Mouse (Mus musculus) lung, postnatal 0 days (tissue): Measurements from ENCODE around the gene Cd86. TPM values are rescaled to one million over a fixed set of nuclear protein-coding genes. Genes with fewer than 3 reads are reported as not detected.
A peak's percentile ranks its signal among the peaks of the same experiment; 100 is the strongest.

Experiments
- ATAC-seq: fragments of 200-750 bp; cut with Nextera tagmentation; 2 replicates; pipeline ENCODE4 v1.8.0; 2017; ENCODE audit warnings: moderate library complexity
- DNase-seq: peaks from one replicate; pipeline ENCODE4 v3.0.0-alpha.2; 2016; ENCODE audit warnings: low spot score
- H3K27ac ChIP-seq: fragments of 300-500 bp; sonication (generic); 2 replicates; pipeline ENCODE4 v1.5.1; 2014; ENCODE audit warnings: antibody characterized with exemption, mild to moderate bottlenecking, low read length, mixed read lengths
- H3K27me3 ChIP-seq: fragments of 300-500 bp; sonication (generic); replicated peaks from 2 replicates; pipeline ENCODE4 v1.6.1; 2014; ENCODE audit warnings: low read length, mixed read lengths; ENCODE audit not compliant: insufficient read depth
- H3K36me3 ChIP-seq: fragments of 300-500 bp; sonication (generic); 2 replicates; pipeline ENCODE4 v1.6.1; 2014; ENCODE audit warnings: low read length, mixed read lengths; ENCODE audit not compliant: insufficient read depth
- H3K4me1 ChIP-seq: fragments of 300-500 bp; sonication (generic); 2 replicates; pipeline ENCODE4 v1.6.1; 2014; ENCODE audit warnings: antibody characterized with exemption, low read depth, low read length, mixed read lengths; ENCODE audit not compliant: insufficient read depth
- H3K4me2 ChIP-seq: fragments of 300-500 bp; sonication (generic); replicated peaks from 2 replicates; pipeline ENCODE4 v1.6.1; 2014; ENCODE audit warnings: low read depth, mild to moderate bottlenecking, low read length, moderate library complexity, mixed read lengths
- H3K4me3 ChIP-seq: fragments of 300-500 bp; sonication (generic); 2 replicates; pipeline ENCODE4 v1.5.1; 2014; ENCODE audit warnings: low read depth, low read length
- H3K9ac ChIP-seq: fragments of 300-500 bp; sonication (generic); replicated peaks from 2 replicates; pipeline ENCODE4 v1.6.1; 2014; ENCODE audit warnings: low read depth, mild to moderate bottlenecking
- H3K9me3 ChIP-seq: fragments of 300-500 bp; sonication (generic); 2 replicates; pipeline ENCODE4 v1.6.1; 2016; ENCODE audit warnings: low read length, mixed read lengths
- CTCF ChIP-seq: IDR thresholded peaks from 2 replicates; pipeline ENCODE4 v1.5.1; 2016; ENCODE audit warnings: antibody characterized with exemption, mild to moderate bottlenecking
- EP300 ChIP-seq: IDR thresholded peaks from 2 replicates; pipeline ENCODE4 v1.6.1; 2016; ENCODE audit warnings: antibody characterized with exemption, mild to moderate bottlenecking, control low read depth
- WGBS: fragments of 180-500 bp; shearing (Covaris S2); extraction: QIAGEN DNeasy Blood & Tissue Kit; methylation state at CpG from one replicate; pipeline ENCODE4 v1.1.7; 2014; 5-methylcytosine and 5-hydroxymethylcytosine counted together
- polyA plus RNA-seq: library from polyadenylated mRNA; unstranded; fragments of >200 nt; fragmentation: Nextera tagmentation; extraction: Ambion mirVana; gene quantifications from 2 replicates; pipeline ENCODE4 v1.2.1, GENCODE M21; 2015

The Cd86 gene
- polyA plus RNA-seq: 1.9 and 2.6 TPM in 2 replicates

DNA sequence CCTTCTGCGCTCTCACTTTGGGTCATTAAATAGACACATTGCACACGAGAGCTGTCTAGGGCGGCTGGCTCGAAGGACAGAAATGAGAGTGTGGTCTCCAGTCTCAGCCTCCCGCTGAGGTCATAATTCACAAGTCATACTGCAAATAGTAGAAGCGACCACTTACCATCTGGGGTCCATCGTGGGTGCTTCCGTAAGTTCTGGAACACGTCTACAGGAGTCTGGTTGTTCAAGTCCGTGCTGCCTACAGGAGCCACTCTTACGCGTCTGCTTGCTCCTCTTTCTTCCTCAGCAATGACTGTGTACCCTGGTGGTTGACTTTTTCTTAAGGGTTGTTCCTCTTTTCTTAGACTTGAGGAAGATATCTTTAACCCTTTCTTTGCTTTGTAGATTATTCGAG is at the start of gene Cd86:
Gene Cd86 (minus strand): TSS at position 300 of the 400 bp plus-strand sequence.
- 65% methylated on average over 13 of the region's 13 CpGs for WGBS
- no peak within 1 kb of the TSS for H3K4me2 ChIP-seq
- ATAC-seq: no peak

GRCm38 (mm10) chr16:36711760-36712159 is 45.9 kb upstream of the Cd86 start:
- H3K36me3 ChIP-seq: no peaks in the 10 kb centered on the region
- H3K9me3 ChIP-seq: no peaks in the 10 kb centered on the region
- H3K4me1 ChIP-seq: no peaks in the 10 kb centered on the region
- H3K27me3 ChIP-seq: no peaks in the 10 kb centered on the region
- no peak for ATAC-seq
- H3K9ac ChIP-seq: no peak overlapping the region
- TF ChIP-seq CTCF: no peak
- TF ChIP-seq EP300: no peak
- no peak overlapping the region for H3K27ac ChIP-seq
- 75% methylated on average over 12 of the region's 12 CpGs for WGBS
- no peak overlapping the region for H3K4me3 ChIP-seq
- DNase-seq: peak; percentile 40
- H3K4me2 ChIP-seq: no peak overlapping the region

More for the DNA sequence above, at the start of gene Cd86:
- Histone ChIP-seq H3K4me3 (no peak within 1 kb of the TSS), H3K36me3 (no peaks in the 10 kb centered on the region), H3K9me3 (no peaks in the 10 kb centered on the region), H3K27me3 (no peaks in the 10 kb centered on the region), H3K4me1 (no peaks in the 10 kb centered on the region), H3K27ac (no peak within 1 kb of the TSS), H3K9ac (no peak within 1 kb of the TSS)
- TF ChIP-seq CTCF: no peak
- TF ChIP-seq EP300: no peak
- peak; percentile 21 for DNase-seq

DNA sequence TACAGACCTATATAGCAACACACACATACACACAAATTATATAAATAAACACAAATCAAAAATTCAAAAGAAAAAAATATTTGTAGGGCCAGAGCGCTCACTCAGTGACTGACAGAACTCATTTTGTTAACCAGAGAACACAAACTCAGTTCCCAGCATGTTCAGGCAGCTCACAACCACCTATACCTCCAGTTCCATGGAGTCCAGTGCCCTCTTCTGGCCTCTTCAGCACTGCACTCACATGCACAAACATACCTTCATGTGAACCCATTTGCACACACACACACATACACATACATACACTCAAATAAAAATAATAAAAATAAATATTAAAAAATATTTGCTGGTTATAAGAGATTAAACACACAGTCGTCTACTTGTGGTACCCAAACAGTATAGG is 44.9 kb upstream of the Cd86 start:
- Histone ChIP-seq H3K4me2 (no peak overlapping the region), H3K36me3 (no peaks in the 10 kb centered on the region), H3K9ac (no peak overlapping the region), H3K9me3 (no peaks in the 10 kb centered on the region), H3K4me1 (no peaks in the 10 kb centered on the region), H3K27me3 (no peaks in the 10 kb centered on the region), H3K4me3 (no peak overlapping the region), H3K27ac (no peak overlapping the region)
- WGBS: 87% methylated on average over 2 of the region's 2 CpGs
- DNase-seq: no peak
- TF ChIP-seq CTCF (peak; percentile 40), EP300 (no peak)
- no peak for ATAC-seq

GRCm38 (mm10) chr16:36709405-36709804 is 43.5 kb upstream of the Cd86 start:
- no peaks in the 10 kb centered on the region for H3K9me3 ChIP-seq
- no peak for TF ChIP-seq EP300
- no peak for TF ChIP-seq CTCF
- H3K27ac ChIP-seq: no peak overlapping the region
- H3K27me3 ChIP-seq: no peaks in the 10 kb centered on the region
- 85% methylated on average over 17 of the region's 17 CpGs for WGBS
- H3K4me3 ChIP-seq: no peak overlapping the region
- DNase-seq (no peak), ATAC-seq (no peak)
- H3K36me3 ChIP-seq: no peaks in the 10 kb centered on the region
- no peaks in the 10 kb centered on the region for H3K4me1 ChIP-seq
- H3K9ac ChIP-seq: no peak overlapping the region
- H3K4me2 ChIP-seq: no peak overlapping the region

GRCm38 (mm10) chr16:36708751-36709150 is 42.9 kb upstream of the Cd86 start:
- no peak for TF ChIP-seq CTCF
- no peak for TF ChIP-seq EP300
- H3K9ac ChIP-seq: no peak overlapping the region
- no peak overlapping the region for H3K27ac ChIP-seq
- no peaks in the 10 kb centered on the region for H3K9me3 ChIP-seq
- 50% methylated on average over 7 of the region's 7 CpGs for WGBS
- no peaks in the 10 kb centered on the region for H3K27me3 ChIP-seq
- DNase-seq (no peak), ATAC-seq (no peak)
- no peak overlapping the region for H3K4me3 ChIP-seq
- H3K36me3 ChIP-seq: no peaks in the 10 kb centered on the region
- no peaks in the 10 kb centered on the region for H3K4me1 ChIP-seq
- H3K4me2 ChIP-seq: no peak overlapping the region

DNA sequence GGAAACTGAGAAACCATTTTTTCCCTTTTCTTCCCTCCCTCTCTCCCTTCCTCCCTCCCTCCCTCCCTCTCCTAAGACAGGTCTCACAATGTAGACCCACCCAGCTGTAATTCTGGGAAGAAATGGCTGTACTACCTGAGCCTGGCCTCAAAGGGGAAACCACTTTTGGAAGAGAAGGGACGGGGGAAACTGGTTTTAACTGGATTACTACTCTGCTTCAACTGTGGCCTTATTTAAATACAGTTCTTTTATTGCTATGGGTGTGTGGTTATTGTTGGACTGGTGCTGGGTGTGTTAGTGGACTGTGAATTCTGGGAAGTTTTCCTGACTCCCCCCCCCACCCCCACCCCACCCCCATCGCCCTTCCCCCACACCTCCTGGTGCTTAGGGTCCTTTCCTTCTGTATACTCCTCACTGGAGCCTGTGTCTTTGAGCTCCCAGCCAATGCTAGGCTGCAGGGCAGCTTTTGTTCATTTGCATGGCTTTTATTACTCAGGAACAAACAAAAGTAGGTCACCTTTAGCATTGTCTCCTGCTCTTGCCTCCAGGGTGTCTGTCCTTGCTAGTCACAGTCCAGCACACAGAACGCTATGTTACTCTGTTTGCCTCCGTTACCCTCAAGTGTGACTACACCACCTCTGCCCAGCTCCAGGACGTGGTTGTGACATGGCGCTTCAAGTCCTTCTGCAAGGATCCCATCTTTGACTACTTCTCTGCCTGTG is 42.0 kb upstream of the Cd86 start:
- H3K9ac ChIP-seq: no peak overlapping the region
- ATAC-seq: no peak
- TF ChIP-seq CTCF (no peak), EP300 (no peak)
- 63% methylated on average over 6 of the region's 6 CpGs for WGBS
- no peak overlapping the region for H3K27ac ChIP-seq
- no peak for DNase-seq
- no peak overlapping the region for H3K4me3 ChIP-seq
- H3K4me1 ChIP-seq: no peaks in the 10 kb centered on the region
- no peak overlapping the region for H3K4me2 ChIP-seq
- H3K9me3 ChIP-seq: no peaks in the 10 kb centered on the region
- H3K27me3 ChIP-seq: no peaks in the 10 kb centered on the region
- no peaks in the 10 kb centered on the region for H3K36me3 ChIP-seq

- Histone ChIP-seq H3K4me1 (no peaks in the 10 kb centered on the region), H3K4me3 (no peak overlapping the region), H3K4me2 (no peak overlapping the region), H3K9me3 (no peaks in the 10 kb centered on the region), H3K27me3 (no peaks in the 10 kb centered on the region), H3K36me3 (no peaks in the 10 kb centered on the region), H3K27ac (no peak overlapping the region), H3K9ac (no peak overlapping the region)
- DNase-seq: no peak
- no peak for ATAC-seq
- TF ChIP-seq EP300 (no peak), CTCF (no peak)
- WGBS: 85% methylated on average over 2 of the region's 2 CpGs
Observed at GRCm38 (mm10) chr16:36700484-36700883, 34.6 kb upstream of the Cd86 start.
